Mouse (Mus musculus): ENCODE measurements at regions not wholly inside any gene's neighbourhood (a gene's known extent, or its start where the extent isn't known, plus 50 kb on each side); places are given as distances from the start of the nearest gene placed in this dataset.

- no peak for TF ChIP-seq CTCF (IDR thresholded peaks at IDR 0.05)
- no peak for TF ChIP-seq EP300 (IDR thresholded peaks at IDR 0.05)
Measured at GRCm38 (mm10) chr10:16317026-16317425, 1406.0 kb upstream of the Cited2 start.

Data from lung, postnatal 0 days (tissue).